Mouse (Mus musculus) brown adipose tissue, adult 24 weeks (tissue): ENCODE results near the gene Snrnp70. TPM values are rescaled to one million over a fixed set of nuclear protein-coding genes. Genes with fewer than 3 reads are reported as not detected.

ENCODE experiments used
- H3K27ac ChIP-seq: fragments of 200-500 bp; replicated peaks from 2 replicates; pipeline ENCODE4 v1.5.1; 2012; ENCODE audit warnings: low read depth, mild to moderate bottlenecking, low read length
- H3K4me1 ChIP-seq: fragments of 200-500 bp; 2 replicates; pipeline ENCODE4 v1.6.1; 2012; ENCODE audit warnings: low read length, mixed read lengths; ENCODE audit not compliant: control insufficient read depth, insufficient read depth, insufficient read length
- H3K4me3 ChIP-seq: fragments of 200-500 bp; 2 replicates; pipeline ENCODE4 v1.5.1; 2012; ENCODE audit warnings: low read depth, mild to moderate bottlenecking, low read length, moderate library complexity; ENCODE audit not compliant: insufficient read depth
- polyA plus RNA-seq: library from polyadenylated mRNA; stranded (reverse); fragments of >200 nt; gene quantifications from 2 replicates; pipeline ENCODE4 v1.2.4, GENCODE M21; 2012; ENCODE audit not compliant: missing spikeins, insufficient read depth, insufficient read length

Snrnp70 gene
- polyA plus RNA-seq, 1 experiment = 82.7 TPM

- Histone ChIP-seq H3K4me3 (no peak overlapping the region), H3K4me1 (peaks cover 3% of the 10 kb centered on the region; the same call in 1 of the 2 replicates), H3K27ac (no peak overlapping the region)
Measured at GRCm38 (mm10) chr7:45415636-45416035, 20.1 kb upstream of the Snrnp70 start.

- Histone ChIP-seq H3K27ac (no peak overlapping the region), H3K4me3 (no peak overlapping the region), H3K4me1 (peaks cover 3% of the 10 kb centered on the region; the same call in 1 of the 2 replicates)
Measured at GRCm38 (mm10) chr7:45414740-45415224, 19.2 kb upstream of the Snrnp70 start.

- peak overlapping the region; percentile 35 for H3K4me3 ChIP-seq
- peaks cover 3% of the 10 kb centered on the region; the same call in 1 of the 2 replicates for H3K4me1 ChIP-seq
- no peak overlapping the region for H3K27ac ChIP-seq
Measured at GRCm38 (mm10) chr7:45413864-45414739, 18.6 kb upstream of the Snrnp70 start.

- Histone ChIP-seq H3K4me3 (peak within 1 kb of the TSS; percentile 39), H3K27ac (no peak within 1 kb of the TSS), H3K4me1 (peaks cover 3% of the 10 kb centered on the region; the same call in 1 of the 2 replicates)
Measured at GRCm38 (mm10) chr7:45413113-45413863, 17.7 kb upstream of the Snrnp70 start, which contains the start of gene Ntf5. Gene Ntf5, plus strand, starts transcription at chr7:45413695.

GRCm38 (mm10) chr7:45412421-45412820, 16.9 kb upstream of the Snrnp70 start:
- Histone ChIP-seq H3K27ac (no peak overlapping the region), H3K4me1 (peaks cover 3% of the 10 kb centered on the region; the same call in 1 of the 2 replicates), H3K4me3 (no peak overlapping the region)

- Histone ChIP-seq H3K4me3 (no peak overlapping the region), H3K4me1 (peaks cover 3% of the 10 kb centered on the region; the same call in 1 of the 2 replicates), H3K27ac (no peak overlapping the region)
Measured at GRCm38 (mm10) chr7:45409497-45410163, 14.1 kb upstream of the Snrnp70 start.

GRCm38 (mm10) chr7:45408949-45409348, 13.4 kb upstream of the Snrnp70 start:
- Histone ChIP-seq H3K27ac (no peak overlapping the region), H3K4me3 (no peak overlapping the region), H3K4me1 (peaks cover under 1% of the 10 kb centered on the region; the same call in 1 of the 2 replicates)

GRCm38 (mm10) chr7:45408351-45408750, 12.8 kb upstream of the Snrnp70 start:
- Histone ChIP-seq H3K27ac (no peak overlapping the region), H3K4me3 (no peak overlapping the region)

GRCm38 (mm10) chr7:45407836-45408235, 12.3 kb upstream of the Snrnp70 start:
- no peaks in the 10 kb centered on the region; the same call in 1 of the 2 replicates for H3K4me1 ChIP-seq
- no peak overlapping the region for H3K4me3 ChIP-seq
- H3K27ac ChIP-seq = no peak overlapping the region

More at GRCm38 (mm10) chr7:45408351-45408750, 12.8 kb upstream of the Snrnp70 start:
- H3K4me1 ChIP-seq = no peaks in the 10 kb centered on the region; the same call in 1 of the 2 replicates

GRCm38 (mm10) chr7:45406157-45407156, 10.9 kb upstream of the Snrnp70 start:
- Histone ChIP-seq H3K4me1 (no peaks in the 10 kb centered on the region; the same call in 1 of the 2 replicates), H3K4me3 (peak overlapping the region; percentile 68), H3K27ac (no peak overlapping the region)

GRCm38 (mm10) chr7:45405091-45406075, 9.8 kb upstream of the Snrnp70 start, which contains the start of gene Kcna7:
Gene Kcna7, plus strand, starts transcription at chr7:45405653.
- Histone ChIP-seq H3K4me3 (peak within 1 kb of the TSS; percentile 68), H3K27ac (no peak within 1 kb of the TSS), H3K4me1 (no peaks in the 10 kb centered on the region; the same call in 1 of the 2 replicates)

GRCm38 (mm10) chr7:45403532-45404261, 8.2 kb upstream of the Snrnp70 start:
- H3K4me1 ChIP-seq = no peaks in the 10 kb centered on the region; the same call in 1 of the 2 replicates
- no peak overlapping the region for H3K27ac ChIP-seq
- H3K4me3 ChIP-seq = no peak overlapping the region
